Mouse (Mus musculus) lung, embryonic 14.5 days (tissue): ENCODE measurements around the gene Plxna4. TPM values are rescaled to one million over a fixed set of nuclear protein-coding genes. Genes with fewer than 3 reads are reported as not detected.

Experiments
- ATAC-seq: fragments of 200-750 bp; cut with Nextera tagmentation; 2 replicates; pipeline ENCODE4 v1.8.0; 2017; ENCODE audit warnings: mild to moderate bottlenecking, moderate TSS enrichment, moderate library complexity; ENCODE audit not compliant: insufficient read depth
- DNase-seq: peaks from one replicate; pipeline ENCODE4 v3.0.0-alpha.2; 2015
- H3K27ac ChIP-seq: fragments of 300-500 bp; sonication (generic); 2 replicates; pipeline ENCODE4 v1.5.1; 2014; ENCODE audit warnings: low read depth, mild to moderate bottlenecking, moderate library complexity
- H3K27me3 ChIP-seq: fragments of 300-500 bp; sonication (generic); 2 replicates; pipeline ENCODE4 v1.6.1; 2014; ENCODE audit warnings: low read length, control low read depth; ENCODE audit not compliant: insufficient read depth
- H3K36me3 ChIP-seq: fragments of 300-500 bp; sonication (generic); 2 replicates; pipeline ENCODE4 v1.6.1; 2014; ENCODE audit warnings: control low read depth; ENCODE audit not compliant: insufficient read depth
- H3K4me1 ChIP-seq: fragments of 300-500 bp; sonication (generic); 2 replicates; pipeline ENCODE4 v1.6.1; 2014; ENCODE audit warnings: antibody characterized with exemption, control low read depth; ENCODE audit not compliant: insufficient read depth
- H3K4me2 ChIP-seq: fragments of 300-500 bp; sonication (generic); 2 replicates; pipeline ENCODE4 v1.6.1; 2014; ENCODE audit warnings: mild to moderate bottlenecking
- H3K4me3 ChIP-seq: fragments of 300-500 bp; sonication (generic); 2 replicates; pipeline ENCODE4 v1.5.1; 2014; ENCODE audit warnings: low read depth, low read length
- H3K9ac ChIP-seq: fragments of 300-500 bp; sonication (generic); 2 replicates; pipeline ENCODE4 v1.6.1; 2014
- H3K9me3 ChIP-seq: fragments of 300-500 bp; sonication (generic); 2 replicates; pipeline ENCODE4 v1.6.1; 2016; ENCODE audit warnings: low read depth, low read length, control low read depth
- CTCF ChIP-seq: IDR thresholded peaks from 2 replicates; pipeline ENCODE4 v1.5.1; 2016; ENCODE audit warnings: antibody characterized with exemption, low read depth
- WGBS: fragments of 180-500 bp; shearing (Covaris S2); extraction: QIAGEN DNeasy Blood & Tissue Kit; methylation state at CpG from one replicate; pipeline ENCODE4 v1.1.7; 2014; 5-methylcytosine and 5-hydroxymethylcytosine counted together
- polyA plus RNA-seq: library from polyadenylated mRNA; unstranded; fragments of >200 nt; fragmentation: Nextera tagmentation; extraction: Ambion mirVana; gene quantifications from 2 replicates; pipeline ENCODE4 v1.2.1, GENCODE M21; 2014

Gene Plxna4
- polyA plus RNA-seq, 1 experiment from 2014 or later, result 2.4 TPM

GRCm38 (mm10) chr6:32409625-32410024 is 178.4 kb downstream of the Plxna4 start:
- H3K9ac ChIP-seq, result no peak overlapping the region
- WGBS, result 10% methylated on average over 1 of the region's 1 CpGs

DNA sequence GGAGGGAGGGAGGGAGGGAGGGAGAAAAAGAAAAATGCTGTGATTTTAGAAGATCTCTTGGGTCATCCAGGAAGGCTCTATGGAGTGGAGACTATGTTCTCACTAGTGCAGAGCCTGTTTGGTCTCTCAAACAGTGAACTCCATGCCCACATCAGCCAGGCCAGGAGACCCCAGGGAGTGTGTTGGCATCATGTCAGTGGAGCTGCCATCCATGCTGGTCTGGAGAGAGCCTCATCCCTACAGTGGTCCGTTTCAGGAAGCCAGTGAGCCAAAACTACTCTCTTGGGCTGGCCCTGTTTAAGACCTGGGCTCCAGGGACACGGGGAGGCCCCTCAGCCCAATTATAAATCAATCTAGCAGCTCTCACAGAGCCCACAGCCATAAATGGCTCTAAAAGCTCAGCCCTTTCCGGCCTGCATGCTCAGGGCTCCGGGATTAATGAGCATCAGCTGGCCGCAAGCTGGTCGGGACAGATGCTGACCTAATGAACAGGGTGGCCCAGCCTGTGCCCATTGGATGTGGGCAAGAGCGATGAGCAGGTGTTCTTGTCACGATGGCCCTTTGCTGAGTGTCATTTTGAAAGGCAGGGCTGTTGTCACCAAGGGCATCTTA is 180.3 kb downstream of the Plxna4 start:
- H3K27me3 ChIP-seq, result no peaks in the 10 kb centered on the region
- no peaks in the 10 kb centered on the region for H3K4me1 ChIP-seq
- H3K27ac ChIP-seq, result no peak overlapping the region
- WGBS, result 41% methylated on average over 8 of the region's 8 CpGs
- DNase-seq (no peak), ATAC-seq (no peak)
- H3K9ac ChIP-seq, result no peak overlapping the region
- H3K9me3 ChIP-seq, result no peaks in the 10 kb centered on the region
- no peaks in the 10 kb centered on the region for H3K36me3 ChIP-seq
- no peak for TF ChIP-seq CTCF
- H3K4me2 ChIP-seq, result no peak overlapping the region
- H3K4me3 ChIP-seq, result no peak overlapping the region

More at GRCm38 (mm10) chr6:32409625-32410024, 178.4 kb downstream of the Plxna4 start:
- no peak for TF ChIP-seq CTCF
- H3K27me3 ChIP-seq, result no peaks in the 10 kb centered on the region
- no peak for DNase-seq
- no peak overlapping the region for H3K27ac ChIP-seq
- H3K4me1 ChIP-seq, result no peaks in the 10 kb centered on the region
- H3K36me3 ChIP-seq, result no peaks in the 10 kb centered on the region
- H3K4me3 ChIP-seq, result no peak overlapping the region
- no peak for ATAC-seq
- H3K9me3 ChIP-seq, result no peaks in the 10 kb centered on the region
- no peak overlapping the region for H3K4me2 ChIP-seq

GRCm38 (mm10) chr6:32406316-32407095 is 181.5 kb downstream of the Plxna4 start:
- no peak for TF ChIP-seq CTCF
- WGBS, result 81% methylated on average over 20 of the region's 20 CpGs
- H3K9me3 ChIP-seq, result no peaks in the 10 kb centered on the region
- no peaks in the 10 kb centered on the region for H3K36me3 ChIP-seq
- no peak overlapping the region for H3K4me2 ChIP-seq
- no peaks in the 10 kb centered on the region for H3K4me1 ChIP-seq
- no peak overlapping the region for H3K4me3 ChIP-seq
- no peak for ATAC-seq
- DNase-seq, result no peak
- H3K9ac ChIP-seq, result no peak overlapping the region
- no peak overlapping the region for H3K27ac ChIP-seq
- H3K27me3 ChIP-seq, result no peaks in the 10 kb centered on the region

- ATAC-seq (peak; percentile 31; the same call in 1 of the 2 replicates), DNase-seq (peak; percentile 33)
- 52% methylated on average over 3 of the region's 3 CpGs for WGBS
- H3K4me2 ChIP-seq, result no peak overlapping the region
- no peaks in the 10 kb centered on the region for H3K27me3 ChIP-seq
- H3K9ac ChIP-seq, result no peak overlapping the region
- TF ChIP-seq CTCF, result no peak
- H3K4me1 ChIP-seq, result no peaks in the 10 kb centered on the region
- no peak overlapping the region for H3K4me3 ChIP-seq
- no peak overlapping the region for H3K27ac ChIP-seq
- H3K9me3 ChIP-seq, result no peaks in the 10 kb centered on the region
- no peaks in the 10 kb centered on the region for H3K36me3 ChIP-seq
Observed at GRCm38 (mm10) chr6:32402560-32403235, 185.3 kb downstream of the Plxna4 start.

DNA sequence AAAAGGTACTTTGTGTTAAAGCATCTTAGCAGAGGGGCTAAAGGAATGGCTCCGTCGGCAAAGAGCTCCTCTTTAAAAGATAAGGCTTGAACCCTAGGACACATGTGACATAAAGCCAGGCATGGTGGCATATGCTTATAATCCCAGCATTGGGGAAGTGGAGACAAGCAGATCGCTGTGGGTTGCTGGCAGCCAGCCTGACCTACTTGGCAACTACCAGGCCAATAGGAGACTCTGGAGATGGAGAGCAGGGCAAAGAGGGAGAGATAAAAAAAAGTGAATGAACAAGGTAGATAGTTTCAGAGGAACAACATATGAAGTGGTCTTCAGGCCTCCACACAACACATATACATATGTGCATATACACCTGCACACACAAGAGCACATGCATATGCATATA is 189.7 kb downstream of the Plxna4 start:
- no peak overlapping the region for H3K4me3 ChIP-seq
- no peak for DNase-seq
- H3K9me3 ChIP-seq, result no peaks in the 10 kb centered on the region
- no peak for ATAC-seq
- H3K36me3 ChIP-seq, result no peaks in the 10 kb centered on the region
- H3K27me3 ChIP-seq, result no peaks in the 10 kb centered on the region
- H3K4me2 ChIP-seq, result no peak overlapping the region
- WGBS, result 83% methylated on average over 3 of the region's 3 CpGs
- TF ChIP-seq CTCF, result no peak
- peaks cover 7% of the 10 kb centered on the region for H3K4me1 ChIP-seq
- H3K27ac ChIP-seq, result no peak overlapping the region
- no peak overlapping the region for H3K9ac ChIP-seq

DNA sequence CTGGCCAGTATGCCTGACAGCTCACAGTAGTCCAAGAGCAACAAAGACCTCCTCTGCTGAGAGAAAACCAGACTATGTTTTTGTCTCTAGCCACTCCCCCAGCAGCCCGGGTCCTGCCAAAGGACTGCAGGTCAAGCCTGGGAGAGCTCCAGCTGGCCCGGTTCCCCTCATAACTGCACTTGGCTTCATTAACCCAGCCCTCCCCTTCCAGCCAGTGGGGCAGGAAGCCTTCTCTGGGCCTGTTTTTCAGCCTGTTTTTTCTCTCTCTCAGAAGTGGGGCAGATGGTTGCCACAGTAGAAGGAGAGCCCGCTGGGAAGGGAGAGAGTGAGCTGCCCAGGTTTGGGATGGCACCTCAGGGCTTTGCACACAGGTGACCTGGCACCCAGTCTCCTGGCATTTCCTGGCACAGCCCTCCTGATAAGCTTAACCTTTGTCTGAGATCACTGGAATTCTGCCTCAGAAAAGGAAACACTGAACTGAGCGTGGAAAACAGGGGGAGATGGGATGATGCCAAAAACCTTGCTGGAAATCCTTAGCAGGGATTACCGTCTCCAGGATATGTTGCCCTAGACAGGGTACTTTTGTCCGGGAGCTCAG is 190.8 kb downstream of the Plxna4 start:
- peak; percentile 84 for ATAC-seq

GRCm38 (mm10) chr6:32395415-32395814 is 192.6 kb downstream of the Plxna4 start:
- ATAC-seq (no peak), DNase-seq (no peak)
- no peak for TF ChIP-seq CTCF
- H3K4me1 ChIP-seq, result peaks cover 7% of the 10 kb centered on the region
- no peaks in the 10 kb centered on the region for H3K27me3 ChIP-seq
- no peak overlapping the region for H3K4me2 ChIP-seq
- no peaks in the 10 kb centered on the region for H3K36me3 ChIP-seq
- no peak overlapping the region for H3K4me3 ChIP-seq
- H3K9me3 ChIP-seq, result no peaks in the 10 kb centered on the region
- WGBS, result 86% methylated on average over 9 of the region's 9 CpGs
- no peak overlapping the region for H3K27ac ChIP-seq
- no peak overlapping the region for H3K9ac ChIP-seq

More for the DNA sequence above, 190.8 kb downstream of the Plxna4 start:
- DNase-seq, result peak; percentile 81
- Histone ChIP-seq H3K9ac (no peak overlapping the region), H3K4me3 (no peak overlapping the region), H3K4me2 (no peak overlapping the region), H3K27ac (no peak overlapping the region), H3K9me3 (no peaks in the 10 kb centered on the region), H3K27me3 (no peaks in the 10 kb centered on the region), H3K36me3 (no peaks in the 10 kb centered on the region), H3K4me1 (peaks cover 7% of the 10 kb centered on the region)
- TF ChIP-seq CTCF, result no peak
- 35% methylated on average over 6 of the region's 6 CpGs for WGBS
